Mouse (Mus musculus): ENCODE data around the gene Lrrc20.

- TF ChIP-seq CTCF (IDR thresholded peaks at IDR 0.05; ENCODE audit: low read depth) = no peak
- no peak for TF ChIP-seq EP300 (optimal IDR thresholded peaks at IDR 0.05)
Measured at GRCm38 (mm10) chr10:61426251-61426757, 49.3 kb upstream of the Lrrc20 start.
